Mouse (Mus musculus): Measurements from ENCODE around the gene Slc17a8. TPM values are rescaled to one million over a fixed set of nuclear protein-coding genes. Genes with fewer than 3 reads are reported as not detected.

Slc17a8 gene
- polyA plus RNA-seq, 1 experiment from 2014 or later = 0.20 TPM

DNA sequence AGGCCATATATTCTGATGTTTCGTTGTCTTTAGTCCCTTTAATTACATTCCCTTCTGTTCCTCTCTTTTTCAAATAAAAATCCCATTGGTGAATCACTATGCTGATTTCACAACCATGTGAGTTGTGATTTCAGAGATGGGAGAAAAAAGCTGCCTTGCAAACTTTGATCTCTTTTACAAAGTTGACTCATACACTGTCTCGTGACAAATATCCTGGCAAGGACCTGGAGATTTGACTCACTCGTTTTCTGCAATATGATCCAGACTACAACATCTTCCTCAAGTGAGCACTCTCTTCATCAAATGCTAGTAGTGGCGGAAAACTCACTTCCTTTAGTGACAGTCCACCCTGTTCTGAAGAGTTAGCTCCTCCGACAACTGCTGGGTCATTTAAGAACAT, 21.7 kb downstream of the Slc17a8 start:
- no peaks in the 10 kb centered on the region for H3K36me3 ChIP-seq (ENCODE audit: control insufficient read depth, insufficient read depth, low read length)
- ATAC-seq (replicated peaks; ENCODE audit: insufficient number of reproducible peaks, low FRiP score, low TSS enrichment) = no peak
- no peaks in the 10 kb centered on the region for H3K9me3 ChIP-seq (replicated peaks; ENCODE audit: control insufficient read depth, low read length)
- no peak overlapping the region for H3K4me2 ChIP-seq
- no peak overlapping the region for H3K4me3 ChIP-seq (ENCODE audit: low read depth, low read length)
- 72% methylated on average over 5 of the region's 5 CpGs for WGBS (ENCODE audit: insufficient replicate concordance)
- H3K4me1 ChIP-seq (ENCODE audit: control insufficient read depth, insufficient read depth, low read length) = peaks cover 3% of the 10 kb centered on the region
- H3K9ac ChIP-seq (ENCODE audit: low read depth, low read length) = no peak overlapping the region
- H3K27me3 ChIP-seq (ENCODE audit: control insufficient read depth, insufficient read depth, low read length) = no peaks in the 10 kb centered on the region
- H3K27ac ChIP-seq (ENCODE audit: low read depth, low read length) = no peak overlapping the region

DNA sequence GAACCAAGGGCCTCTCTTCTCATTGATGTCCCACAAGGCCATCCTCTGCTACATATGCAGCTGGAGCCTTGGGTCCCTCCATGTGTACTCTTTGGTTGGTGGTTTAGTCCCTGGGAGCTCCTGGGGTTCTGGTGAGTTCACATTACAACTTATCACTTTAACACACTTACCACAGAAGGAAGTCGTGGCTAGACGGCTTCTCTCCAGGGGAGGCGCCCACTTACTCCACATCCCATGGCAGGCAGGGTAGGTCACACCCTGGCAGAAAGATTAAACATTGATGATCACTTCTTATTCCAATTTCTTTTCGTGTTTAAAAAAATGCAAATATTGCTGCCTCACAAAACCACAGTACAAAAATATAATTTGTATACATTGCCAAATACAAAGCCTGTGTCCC, 23.8 kb downstream of the Slc17a8 start:
- no peak for ATAC-seq (replicated peaks; ENCODE audit: insufficient number of reproducible peaks, low FRiP score, low TSS enrichment)
- peaks cover 4% of the 10 kb centered on the region for H3K4me1 ChIP-seq (ENCODE audit: control insufficient read depth, insufficient read depth, low read length)
- no peaks in the 10 kb centered on the region for H3K27me3 ChIP-seq (ENCODE audit: control insufficient read depth, insufficient read depth, low read length)

DNA sequence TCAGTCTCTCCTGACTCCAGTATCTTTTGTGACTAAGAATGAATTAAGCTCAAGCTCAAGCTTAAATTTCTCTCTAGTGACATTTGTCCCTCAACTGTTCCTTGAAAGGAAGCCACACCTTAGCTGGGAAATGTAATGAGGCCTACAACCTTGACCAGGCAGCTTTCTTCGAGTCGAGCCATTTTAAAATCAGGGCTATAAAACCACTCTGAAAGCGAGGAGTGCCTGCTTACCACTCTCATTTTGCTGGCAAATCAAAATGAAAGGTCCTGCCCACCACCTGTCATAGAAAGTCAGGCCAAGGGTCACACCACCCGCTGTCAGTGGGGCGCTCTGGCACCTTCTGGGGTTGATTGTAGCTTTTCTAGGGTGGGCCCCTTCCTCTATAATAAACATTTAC, 25.1 kb downstream of the Slc17a8 start:
- ATAC-seq (replicated peaks; ENCODE audit: insufficient number of reproducible peaks, low FRiP score, low TSS enrichment) = no peak
- Histone ChIP-seq H3K4me2 (no peak overlapping the region), H3K4me3 (ENCODE audit: low read depth, low read length) (no peak overlapping the region), H3K36me3 (ENCODE audit: control insufficient read depth, insufficient read depth, low read length) (no peaks in the 10 kb centered on the region), H3K27ac (ENCODE audit: low read depth, low read length) (no peak overlapping the region), H3K4me1 (ENCODE audit: control insufficient read depth, insufficient read depth, low read length) (peaks cover 4% of the 10 kb centered on the region), H3K27me3 (ENCODE audit: control insufficient read depth, insufficient read depth, low read length) (no peaks in the 10 kb centered on the region), H3K9ac (ENCODE audit: low read depth, low read length) (no peak overlapping the region), H3K9me3 (replicated peaks; ENCODE audit: control insufficient read depth, low read length) (no peaks in the 10 kb centered on the region)
- 86% methylated on average over 5 of the region's 5 CpGs for WGBS (ENCODE audit: insufficient replicate concordance)

More for the DNA sequence above, 23.8 kb downstream of the Slc17a8 start:
- no peak overlapping the region for H3K27ac ChIP-seq (ENCODE audit: low read depth, low read length)
- no peak overlapping the region for H3K4me2 ChIP-seq
- no peak overlapping the region for H3K9ac ChIP-seq (ENCODE audit: low read depth, low read length)
- H3K9me3 ChIP-seq (replicated peaks; ENCODE audit: control insufficient read depth, low read length) = no peaks in the 10 kb centered on the region
- 67% methylated on average over 4 of the region's 4 CpGs for WGBS (ENCODE audit: insufficient replicate concordance)
- H3K36me3 ChIP-seq (ENCODE audit: control insufficient read depth, insufficient read depth, low read length) = no peaks in the 10 kb centered on the region
- H3K4me3 ChIP-seq (ENCODE audit: low read depth, low read length) = no peak overlapping the region

DNA sequence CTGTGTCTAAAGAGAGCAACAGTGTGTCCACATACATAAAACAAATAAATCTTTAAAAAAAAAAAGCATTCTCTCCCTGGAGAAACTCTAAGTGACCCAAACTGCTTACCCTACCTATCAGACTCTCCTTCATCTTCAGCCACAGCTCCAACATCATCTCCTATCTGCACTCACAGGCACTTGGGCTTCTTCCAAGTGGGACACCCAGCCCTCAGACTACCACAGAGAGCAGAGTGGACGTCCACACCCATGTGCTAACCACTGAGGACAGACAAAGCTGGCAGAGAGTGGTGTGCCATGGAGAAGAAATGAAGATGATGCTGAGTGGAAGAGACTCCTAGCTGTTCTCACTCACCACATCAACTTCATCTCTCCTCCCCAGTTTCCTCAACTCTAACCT, 25.5 kb downstream of the Slc17a8 start:
- WGBS (ENCODE audit: insufficient replicate concordance) = 53% methylated on average over 1 of the region's 1 CpGs
- no peak overlapping the region for H3K27ac ChIP-seq (ENCODE audit: low read depth, low read length)
- no peaks in the 10 kb centered on the region for H3K27me3 ChIP-seq (ENCODE audit: control insufficient read depth, insufficient read depth, low read length)
- H3K9ac ChIP-seq (ENCODE audit: low read depth, low read length) = no peak overlapping the region
- no peaks in the 10 kb centered on the region for H3K36me3 ChIP-seq (ENCODE audit: control insufficient read depth, insufficient read depth, low read length)
- no peak overlapping the region for H3K4me2 ChIP-seq
- H3K4me3 ChIP-seq (ENCODE audit: low read depth, low read length) = no peak overlapping the region
- ATAC-seq (replicated peaks; ENCODE audit: insufficient number of reproducible peaks, low FRiP score, low TSS enrichment) = no peak
- H3K4me1 ChIP-seq (ENCODE audit: control insufficient read depth, insufficient read depth, low read length) = peaks cover 4% of the 10 kb centered on the region
- H3K9me3 ChIP-seq (replicated peaks; ENCODE audit: control insufficient read depth, low read length) = no peaks in the 10 kb centered on the region

DNA sequence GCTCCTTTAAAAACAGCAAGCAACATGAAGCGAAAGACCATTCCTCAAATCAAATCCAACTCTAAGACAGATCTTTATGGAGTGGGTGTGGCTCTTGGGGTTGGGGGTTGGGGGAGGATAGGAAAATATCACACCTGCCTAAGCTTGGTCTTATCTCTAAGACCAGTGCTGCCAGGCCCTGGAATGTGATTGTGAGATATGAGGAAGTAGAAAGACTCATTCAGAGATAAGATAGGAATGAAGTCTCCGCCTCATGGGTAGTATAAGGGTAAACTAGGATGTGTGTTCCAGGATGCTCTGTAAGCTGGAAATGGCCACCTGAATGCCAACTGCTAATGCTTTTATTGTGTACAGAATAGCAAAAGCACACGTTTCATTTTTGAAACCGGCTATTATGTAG, 26.7 kb downstream of the Slc17a8 start:
- Histone ChIP-seq H3K36me3 (ENCODE audit: control insufficient read depth, insufficient read depth, low read length) (no peaks in the 10 kb centered on the region), H3K4me3 (ENCODE audit: low read depth, low read length) (no peak overlapping the region), H3K9ac (ENCODE audit: low read depth, low read length) (no peak overlapping the region), H3K9me3 (replicated peaks; ENCODE audit: control insufficient read depth, low read length) (no peaks in the 10 kb centered on the region), H3K27me3 (ENCODE audit: control insufficient read depth, insufficient read depth, low read length) (no peaks in the 10 kb centered on the region), H3K4me1 (ENCODE audit: control insufficient read depth, insufficient read depth, low read length) (peaks cover 4% of the 10 kb centered on the region), H3K27ac (ENCODE audit: low read depth, low read length) (no peak overlapping the region), H3K4me2 (no peak overlapping the region)
- 61% methylated on average over 4 of the region's 4 CpGs for WGBS (ENCODE audit: insufficient replicate concordance)
- no peak for ATAC-seq (replicated peaks; ENCODE audit: insufficient number of reproducible peaks, low FRiP score, low TSS enrichment)

DNA sequence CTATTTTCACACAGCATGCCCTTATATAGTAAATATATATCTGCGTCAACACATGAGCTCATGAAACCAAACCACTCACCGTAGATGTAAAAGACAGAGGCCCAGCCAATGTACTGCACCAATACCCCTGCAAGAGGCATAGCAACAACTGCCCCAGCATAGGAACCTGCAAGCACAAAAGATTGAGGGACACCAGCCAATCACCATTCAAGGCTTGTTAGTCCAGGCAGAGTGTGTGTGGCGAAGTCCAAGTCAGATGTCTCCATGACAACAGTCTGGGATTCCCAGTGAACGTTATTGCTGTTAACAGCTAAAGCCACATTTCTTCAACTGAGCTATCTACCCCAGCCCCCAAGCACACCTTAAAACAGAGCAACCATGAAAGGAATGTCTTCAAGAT, 28.3 kb downstream of the Slc17a8 start:
- H3K36me3 ChIP-seq (ENCODE audit: control insufficient read depth, insufficient read depth, low read length) = no peaks in the 10 kb centered on the region
- no peak for ATAC-seq (replicated peaks; ENCODE audit: insufficient number of reproducible peaks, low FRiP score, low TSS enrichment)
- H3K9ac ChIP-seq (ENCODE audit: low read depth, low read length) = no peak overlapping the region
- H3K4me2 ChIP-seq = no peak overlapping the region
- H3K4me1 ChIP-seq (ENCODE audit: control insufficient read depth, insufficient read depth, low read length) = peaks cover 4% of the 10 kb centered on the region
- 68% methylated on average over 4 of the region's 4 CpGs for WGBS (ENCODE audit: insufficient replicate concordance)
- H3K27ac ChIP-seq (ENCODE audit: low read depth, low read length) = no peak overlapping the region
- no peaks in the 10 kb centered on the region for H3K27me3 ChIP-seq (ENCODE audit: control insufficient read depth, insufficient read depth, low read length)
- H3K4me3 ChIP-seq (ENCODE audit: low read depth, low read length) = no peak overlapping the region
- H3K9me3 ChIP-seq (replicated peaks; ENCODE audit: control insufficient read depth, low read length) = no peaks in the 10 kb centered on the region

DNA sequence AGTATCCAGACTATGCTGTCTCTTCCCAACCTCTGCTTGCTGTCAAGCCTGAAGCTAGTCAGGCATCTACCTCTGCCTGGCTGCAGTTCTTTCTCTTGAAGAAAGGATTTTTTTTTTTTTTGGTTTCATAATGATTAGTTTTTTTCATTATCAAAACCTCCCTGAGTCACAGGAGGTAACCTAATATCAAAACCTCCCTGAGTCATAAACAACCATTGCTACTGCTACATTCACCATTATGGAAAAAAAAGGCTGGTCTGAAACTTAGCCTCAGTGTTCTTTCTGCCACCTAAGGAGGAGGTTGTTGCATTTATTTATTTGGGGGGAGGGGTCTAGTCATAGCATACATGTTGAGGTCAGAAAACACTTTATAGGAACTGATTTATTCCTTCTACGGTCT, 31.2 kb downstream of the Slc17a8 start:
- H3K4me3 ChIP-seq (ENCODE audit: low read depth, low read length) = no peak overlapping the region
- H3K9ac ChIP-seq (ENCODE audit: low read depth, low read length) = no peak overlapping the region
- 95% methylated on average over 1 of the region's 1 CpGs for WGBS (ENCODE audit: insufficient replicate concordance)
- H3K4me1 ChIP-seq (ENCODE audit: control insufficient read depth, insufficient read depth, low read length) = peaks cover 4% of the 10 kb centered on the region
- H3K27ac ChIP-seq (ENCODE audit: low read depth, low read length) = no peak overlapping the region
- no peaks in the 10 kb centered on the region for H3K27me3 ChIP-seq (ENCODE audit: control insufficient read depth, insufficient read depth, low read length)
- H3K9me3 ChIP-seq (replicated peaks; ENCODE audit: control insufficient read depth, low read length) = no peaks in the 10 kb centered on the region
- no peak overlapping the region for H3K4me2 ChIP-seq
- ATAC-seq (replicated peaks; ENCODE audit: insufficient number of reproducible peaks, low FRiP score, low TSS enrichment) = no peak
- H3K36me3 ChIP-seq (ENCODE audit: control insufficient read depth, insufficient read depth, low read length) = no peaks in the 10 kb centered on the region

DNA sequence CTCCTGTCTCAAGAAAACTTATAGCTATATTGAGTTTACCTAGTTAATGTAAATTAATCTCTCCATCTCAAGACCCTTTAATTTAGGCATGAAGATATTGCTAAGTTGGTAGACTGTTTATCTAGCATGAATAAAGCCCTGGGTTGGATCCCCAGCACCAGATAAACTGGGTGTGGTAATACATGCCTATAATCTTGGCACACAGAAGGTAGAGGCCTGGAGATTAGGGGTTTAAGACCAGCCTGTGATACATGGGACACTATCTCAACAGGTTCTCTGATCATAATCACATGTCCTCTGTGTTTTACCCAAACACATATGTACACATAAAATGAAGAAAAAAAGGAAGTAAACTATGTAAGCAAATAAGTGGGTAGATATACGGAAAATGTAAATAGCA, 32.3 kb downstream of the Slc17a8 start:
- WGBS (ENCODE audit: insufficient replicate concordance) = 96% methylated on average over 1 of the region's 1 CpGs
- Histone ChIP-seq H3K4me2 (no peak overlapping the region), H3K27ac (ENCODE audit: low read depth, low read length) (no peak overlapping the region), H3K4me3 (ENCODE audit: low read depth, low read length) (no peak overlapping the region), H3K9ac (ENCODE audit: low read depth, low read length) (no peak overlapping the region), H3K36me3 (ENCODE audit: control insufficient read depth, insufficient read depth, low read length) (no peaks in the 10 kb centered on the region), H3K4me1 (ENCODE audit: control insufficient read depth, insufficient read depth, low read length) (no peaks in the 10 kb centered on the region), H3K27me3 (ENCODE audit: control insufficient read depth, insufficient read depth, low read length) (no peaks in the 10 kb centered on the region), H3K9me3 (replicated peaks; ENCODE audit: control insufficient read depth, low read length) (no peaks in the 10 kb centered on the region)
- no peak for ATAC-seq (replicated peaks; ENCODE audit: insufficient number of reproducible peaks, low FRiP score, low TSS enrichment)

DNA sequence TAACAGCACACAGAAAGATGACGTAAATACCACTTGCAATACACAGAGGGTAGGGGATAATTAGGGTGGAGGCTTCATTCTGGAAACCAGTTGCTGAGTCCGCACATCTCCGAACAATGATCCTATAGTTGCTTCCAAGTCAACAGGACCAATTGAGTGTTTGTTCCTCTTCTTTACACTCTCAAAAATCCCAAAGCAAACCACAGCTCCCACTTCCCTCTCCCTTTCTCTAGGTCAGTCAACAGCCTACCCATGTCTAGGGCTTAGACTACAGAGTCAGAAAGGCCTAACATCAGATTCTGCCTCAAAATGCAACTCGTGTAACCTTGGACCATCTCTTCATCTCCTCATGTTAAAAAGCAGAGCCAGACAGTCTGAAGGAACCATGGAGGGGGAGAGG, 36.3 kb downstream of the Slc17a8 start:
- WGBS (ENCODE audit: insufficient replicate concordance) = 86% methylated on average over 4 of the region's 4 CpGs

More for the DNA sequence above, 36.3 kb downstream of the Slc17a8 start:
- Histone ChIP-seq H3K36me3 (ENCODE audit: control insufficient read depth, insufficient read depth, low read length) (no peaks in the 10 kb centered on the region), H3K9ac (ENCODE audit: low read depth, low read length) (no peak overlapping the region), H3K9me3 (replicated peaks; ENCODE audit: control insufficient read depth, low read length) (no peaks in the 10 kb centered on the region), H3K27me3 (ENCODE audit: control insufficient read depth, insufficient read depth, low read length) (no peaks in the 10 kb centered on the region), H3K4me1 (ENCODE audit: control insufficient read depth, insufficient read depth, low read length) (no peaks in the 10 kb centered on the region), H3K27ac (ENCODE audit: low read depth, low read length) (no peak overlapping the region), H3K4me2 (no peak overlapping the region), H3K4me3 (ENCODE audit: low read depth, low read length) (no peak overlapping the region)
- ATAC-seq (replicated peaks; ENCODE audit: insufficient number of reproducible peaks, low FRiP score, low TSS enrichment) = no peak
